Mouse (Mus musculus): ENCODE measurements around the gene Trak2.
"Not testable (repeated sequence)": the region's sequence is repeated elsewhere in the genome, so short reads cannot be mapped to it uniquely, and the experiment has no call there.

Gene Trak2

GRCm38 (mm10) chr1:58953686-58954434 is 19.4 kb downstream of the Trak2 start:
- no peak for DNase-seq (ENCODE audit: low read depth)

- peak; percentile 53 for DNase-seq (ENCODE audit: low read depth)
These were observed 20.2 kb downstream of the Trak2 start for GRCm38 (mm10) chr1:58952997-58953396.

- peak; percentile 9 for DNase-seq (ENCODE audit: low read depth)
These were observed 20.7 kb downstream of the Trak2 start for GRCm38 (mm10) chr1:58952526-58952925.

GRCm38 (mm10) chr1:58951841-58952240 is 21.4 kb downstream of the Trak2 start:
- peak; percentile 9 for DNase-seq (ENCODE audit: low read depth)

- DNase-seq (ENCODE audit: low read depth) = peak; percentile 90
These were observed 22.2 kb downstream of the Trak2 start for GRCm38 (mm10) chr1:58950899-58951648.

GRCm38 (mm10) chr1:58949561-58950106 is 23.6 kb downstream of the Trak2 start:
- no peak for DNase-seq (ENCODE audit: low read depth)

GRCm38 (mm10) chr1:58946718-58947117 is 26.5 kb downstream of the Trak2 start:
- DNase-seq (ENCODE audit: low read depth) = peak; percentile 18

GRCm38 (mm10) chr1:58945960-58946670 is 27.1 kb downstream of the Trak2 start:
- peak; percentile 47 for DNase-seq (ENCODE audit: low read depth)

- DNase-seq (ENCODE audit: low read depth) = peak; percentile 13
These were observed 27.7 kb downstream of the Trak2 start for GRCm38 (mm10) chr1:58945523-58945922.

GRCm38 (mm10) chr1:58937606-58938099 is 35.6 kb downstream of the Trak2 start:
- no peak for DNase-seq (ENCODE audit: low read depth)

GRCm38 (mm10) chr1:58936746-58937605 is 36.3 kb downstream of the Trak2 start:
- DNase-seq (ENCODE audit: low read depth) = no peak

GRCm38 (mm10) chr1:58926664-58927063 is 46.6 kb downstream of the Trak2 start:
- no peak for DNase-seq (ENCODE audit: low read depth)

GRCm38 (mm10) chr1:58917566-58917965 is 55.7 kb downstream of the Trak2 start:
- no peak for DNase-seq (ENCODE audit: low read depth)

GRCm38 (mm10) chr1:58909636-58910272 is 63.5 kb downstream of the Trak2 start:
- DNase-seq (ENCODE audit: low read depth) = peak; percentile 60

- DNase-seq (ENCODE audit: low read depth) = no peak
These were observed 69.5 kb downstream of the Trak2 start for GRCm38 (mm10) chr1:58903681-58904080.

- peak; percentile 84 for DNase-seq (ENCODE audit: low read depth)
These were observed 75.7 kb downstream of the Trak2 start for GRCm38 (mm10) chr1:58897561-58897960.

- DNase-seq (ENCODE audit: low read depth) = peak; percentile 61
These were observed 80.8 kb downstream of the Trak2 start for GRCm38 (mm10) chr1:58892386-58892785.

GRCm38 (mm10) chr1:58891481-58892170 is 81.6 kb downstream of the Trak2 start:
- DNase-seq (ENCODE audit: low read depth) = not testable (repeated sequence)

GRCm38 (mm10) chr1:58890697-58891290 is 82.4 kb downstream of the Trak2 start:
- DNase-seq (ENCODE audit: low read depth) = not testable (repeated sequence)

All from NIH3T3 (cell line).